Mouse (Mus musculus) erythroblast, adult 5-6 weeks (primary cell): Measurements from ENCODE around the gene Hspb6. TPM values are rescaled to one million over a fixed set of nuclear protein-coding genes. Genes with fewer than 3 reads are reported as not detected.

Source experiments
- ATAC-seq: replicated peaks from 2 replicates; pipeline ENCODE4 v1.8.0; 2016; ENCODE audit warnings: moderate number of reproducible peaks, mild to moderate bottlenecking, moderate TSS enrichment, inconsistent platforms; ENCODE audit not compliant: poor library complexity, low FRiP score, severe bottlenecking
- total RNA-seq, 2 experiments: library from RNA; stranded (forward) in 1 of 2; stranded (reverse) in 1 of 2; fragments of 150-400 nt in 1 of 2; fragments of 200-764, 138-1000 nt in 1 of 2; gene quantifications; 2 replicates each; pipeline versions ENCODE4 v1.2.3 to v1.2.4; 2015 to 2017; ENCODE audit warnings: low replicate concordance in 2 of 2

Gene Hspb6
- total RNA-seq, 2 experiments from 2014 or later = 3.9 to 19.4 TPM

DNA sequence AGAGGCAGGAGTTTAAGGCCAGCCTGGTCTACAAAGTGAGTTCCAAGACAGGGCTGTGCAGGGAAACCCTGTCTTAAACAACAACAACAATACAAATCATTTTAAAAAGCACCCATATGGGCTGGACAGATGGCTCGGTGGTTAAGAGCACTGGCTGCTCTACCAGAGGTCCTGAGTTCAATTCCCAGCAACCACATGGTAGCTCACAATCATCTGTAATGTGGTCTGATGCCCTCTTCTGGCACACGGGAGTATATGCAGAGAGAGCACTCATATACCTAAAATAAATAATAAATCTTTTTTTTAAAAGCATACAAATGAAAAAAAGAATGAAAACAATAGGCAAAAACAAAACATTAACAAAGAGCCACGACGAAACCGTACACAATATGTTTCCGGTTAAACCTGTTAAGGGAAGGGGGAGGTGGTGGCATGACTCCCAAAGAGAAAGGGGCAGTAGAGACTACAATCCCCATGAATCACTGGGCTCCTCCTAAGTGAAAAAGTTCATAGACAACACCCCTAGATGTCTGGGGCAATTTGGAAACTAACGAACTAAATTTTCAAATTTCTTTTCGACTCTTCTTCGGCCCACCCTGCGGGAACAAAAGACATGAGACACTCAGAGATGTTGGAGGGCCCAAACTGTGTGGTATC is 405 bp upstream of the Hspb6 start:
- ATAC-seq = peak; percentile 59

DNA sequence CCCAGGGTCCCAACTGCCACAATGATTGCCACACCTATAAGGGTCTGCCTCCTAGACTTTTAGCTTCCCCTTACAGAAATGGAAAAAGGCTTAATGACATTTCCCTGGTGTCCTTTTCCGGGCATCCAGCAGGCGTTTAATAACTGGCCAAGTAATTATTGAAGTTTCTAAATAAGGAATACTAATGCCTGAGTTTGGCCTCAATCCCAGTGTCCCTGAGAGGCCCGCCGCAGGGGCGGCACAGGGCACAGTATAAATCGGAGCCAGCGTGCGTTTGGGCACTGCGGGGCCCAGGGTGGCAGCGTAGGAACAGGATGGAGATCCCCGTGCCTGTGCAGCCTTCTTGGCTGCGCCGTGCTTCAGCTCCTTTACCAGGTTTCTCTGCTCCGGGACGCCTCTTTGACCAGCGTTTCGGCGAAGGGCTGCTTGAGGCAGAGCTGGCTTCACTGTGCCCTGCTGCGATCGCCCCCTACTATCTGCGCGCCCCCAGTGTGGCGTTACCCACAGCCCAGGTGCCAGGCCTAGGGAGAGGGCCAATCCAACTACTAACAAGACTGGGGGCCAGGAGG is 1.1 kb downstream of the Hspb6 start:
- ATAC-seq = peak; percentile 19; the same call in 1 of the 2 replicates

DNA sequence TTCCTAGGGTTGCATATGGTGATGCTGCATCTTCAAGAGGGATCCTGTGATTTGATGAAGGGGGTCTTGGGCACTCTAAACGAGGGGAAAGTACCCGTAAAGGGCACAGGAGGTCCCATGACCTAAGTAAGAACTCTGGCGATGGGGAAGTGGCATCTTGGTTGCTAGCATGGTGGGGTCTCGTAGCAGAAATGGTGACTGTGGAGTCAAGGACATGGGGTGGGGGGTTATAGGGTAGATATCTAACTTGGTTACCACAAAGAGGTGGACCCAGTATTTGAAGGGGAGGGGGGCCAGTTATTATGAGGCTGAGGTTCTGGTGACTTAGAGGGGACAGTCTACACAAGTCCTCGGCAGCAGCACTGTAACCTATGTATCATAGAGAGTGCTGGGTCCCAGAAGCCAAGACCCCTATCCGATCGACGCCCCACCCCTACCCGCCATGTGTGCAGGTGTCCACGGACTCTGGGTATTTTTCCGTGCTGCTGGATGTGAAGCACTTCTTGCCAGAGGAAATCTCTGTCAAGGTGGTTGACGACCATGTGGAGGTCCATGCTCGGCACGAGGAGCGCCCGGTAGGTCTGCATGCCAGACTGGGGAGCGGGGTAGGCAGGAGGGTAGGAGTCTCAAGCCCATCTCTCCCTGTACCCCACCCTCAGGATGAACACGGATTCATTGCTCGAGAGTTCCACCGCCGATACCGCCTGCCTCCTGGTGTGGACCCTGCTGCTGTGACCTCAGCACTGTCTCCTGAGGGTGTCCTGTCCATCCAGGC is 2.0 kb downstream of the Hspb6 start:
- no peak for ATAC-seq

DNA sequence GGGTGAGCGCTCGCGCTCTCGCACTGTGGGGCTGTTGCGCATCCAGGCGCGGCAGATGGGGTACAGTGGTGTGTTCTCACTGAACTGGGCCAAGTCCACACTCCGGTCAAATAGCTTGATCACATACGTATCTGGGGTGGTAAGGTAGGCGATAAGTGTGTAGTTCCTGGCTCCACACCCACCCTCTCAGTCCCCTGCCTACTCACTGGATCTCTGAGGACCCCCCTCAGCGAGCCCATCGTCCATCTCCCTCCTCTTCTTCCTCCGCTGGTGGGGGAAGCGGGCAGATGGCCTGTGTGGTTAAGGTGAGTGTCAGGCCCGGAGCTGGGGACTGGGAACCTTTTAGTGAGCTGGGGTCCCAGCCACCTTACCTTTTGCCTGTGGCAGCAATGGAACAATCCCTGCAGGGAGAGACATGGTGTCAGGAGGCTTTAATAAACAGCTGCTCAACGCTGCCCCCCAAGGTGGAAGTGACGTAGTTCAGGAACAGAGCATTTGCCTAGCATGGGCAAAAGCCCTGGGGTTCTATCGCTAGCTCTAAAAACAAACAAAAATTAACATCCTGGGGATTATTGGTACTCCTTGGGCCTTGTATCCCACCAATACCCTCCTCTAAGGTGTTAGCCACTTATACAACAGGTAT is 5.0 kb downstream of the Hspb6 start:
- ATAC-seq = no peak

DNA sequence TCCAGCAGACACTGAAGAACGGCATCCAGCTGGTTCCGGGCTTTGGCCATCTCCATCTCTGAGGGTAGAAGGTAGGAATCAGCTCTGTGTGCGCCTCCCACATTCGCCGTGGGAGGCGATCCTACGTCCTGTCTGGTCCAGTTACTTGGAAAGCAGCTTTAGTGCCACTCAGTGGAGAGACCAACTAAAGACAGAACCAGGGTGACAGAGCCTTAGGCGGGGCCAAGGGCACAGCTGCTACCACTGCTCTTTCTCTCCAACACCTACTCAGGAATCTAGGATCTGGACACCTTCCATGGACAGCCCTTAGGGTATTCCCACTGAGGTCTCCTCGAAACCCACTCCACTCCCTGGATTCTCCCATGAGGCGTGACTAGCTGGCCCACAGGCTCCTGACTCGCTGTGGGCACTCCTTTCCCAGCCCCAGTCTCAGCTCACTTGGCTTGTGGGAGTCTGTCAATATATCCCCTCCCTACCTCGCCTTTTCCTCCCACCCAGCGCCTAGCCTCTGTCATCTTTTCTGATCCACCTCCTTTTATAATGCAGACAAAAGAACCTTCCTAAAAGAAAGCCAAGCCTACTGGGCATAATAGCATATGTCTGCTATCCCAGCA is 6.0 kb downstream of the Hspb6 start:
- no peak for ATAC-seq

DNA sequence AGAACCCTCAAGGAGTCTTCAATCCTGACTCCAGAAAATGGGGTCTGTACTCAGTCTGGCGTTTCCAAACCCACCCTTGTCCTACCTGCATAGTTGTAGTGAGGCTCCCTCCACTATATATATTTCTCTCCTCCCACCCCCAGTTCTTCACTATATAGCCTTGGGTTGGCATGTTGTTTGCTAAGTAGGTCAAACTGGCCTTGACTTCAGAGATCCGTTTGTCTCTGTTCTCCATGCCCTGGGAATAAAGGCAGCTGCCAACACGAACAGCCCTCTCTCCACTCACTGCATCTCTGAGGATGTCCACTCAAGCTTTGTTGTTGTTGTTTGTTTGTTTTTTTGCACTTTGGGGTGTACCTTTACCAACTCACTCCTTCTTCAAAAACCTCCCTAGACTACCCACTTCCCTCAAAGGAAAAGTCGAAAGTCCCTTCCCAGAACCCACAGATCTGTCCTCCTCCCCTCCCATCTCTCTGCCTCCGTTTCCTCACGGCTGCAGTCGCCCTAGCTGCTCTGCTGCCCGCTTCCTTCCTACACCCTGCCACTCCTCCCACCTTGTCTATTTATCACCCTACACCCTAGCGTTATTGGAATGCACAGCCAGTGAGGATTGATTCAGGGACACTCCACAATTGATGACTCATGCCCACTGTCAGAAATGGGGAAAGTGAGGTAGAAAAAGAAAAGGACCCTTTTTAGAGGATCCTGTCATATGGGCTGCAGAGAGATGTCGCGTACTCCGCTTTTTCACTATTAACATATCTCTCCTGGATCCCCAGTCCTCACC is 6.9 kb downstream of the Hspb6 start:
- peak; percentile 50 for ATAC-seq

DNA sequence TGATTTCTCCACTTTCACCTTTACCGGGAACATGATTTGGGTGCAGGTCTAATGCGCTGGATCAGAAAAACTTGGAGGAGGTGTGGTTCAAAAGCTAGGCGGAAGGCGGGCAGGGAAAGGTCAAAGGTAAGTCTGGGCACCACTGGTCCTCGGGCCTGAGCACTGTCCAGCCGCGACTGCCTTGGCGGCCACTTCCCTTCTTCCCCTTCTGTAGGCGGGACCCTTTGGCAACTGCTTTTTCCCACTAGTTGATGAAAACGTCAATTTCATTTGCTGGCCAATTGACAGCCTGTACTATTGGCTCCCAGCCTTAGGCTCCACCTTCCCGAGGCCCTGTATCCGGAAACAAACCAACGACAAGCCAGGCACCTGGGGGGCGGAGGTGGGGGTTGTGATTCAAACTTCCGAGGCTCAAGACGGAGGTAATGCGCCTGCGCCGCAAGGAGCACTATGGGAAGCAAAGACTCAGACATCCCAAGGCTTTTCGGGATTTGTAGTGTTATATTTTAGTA is 7.5 kb downstream of the Hspb6 start, which contains the start of gene Lin37:
TSS of gene Lin37 (minus strand) at position 396 of the 512 bp plus-strand sequence.
- peak; percentile 71 for ATAC-seq

DNA sequence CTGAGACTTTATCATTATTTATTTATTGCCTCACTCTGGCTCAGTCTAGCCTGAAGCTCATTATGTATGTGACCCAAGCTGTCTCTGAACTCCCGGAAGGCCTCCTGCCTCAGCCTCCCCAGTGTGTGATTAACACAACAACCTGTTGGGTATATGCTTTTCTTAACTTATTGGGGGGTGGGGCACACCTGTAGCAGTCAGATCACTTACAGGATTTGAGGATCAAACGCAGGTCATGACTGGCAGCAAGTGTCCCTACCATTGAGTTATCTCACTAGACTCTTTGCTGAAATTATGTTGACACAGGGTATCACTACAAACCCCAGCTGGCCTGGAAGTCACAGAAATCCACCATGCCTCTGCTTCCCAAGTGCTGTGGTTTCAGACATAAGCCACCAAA is 8.3 kb downstream of the Hspb6 start:
- ATAC-seq = no peak

DNA sequence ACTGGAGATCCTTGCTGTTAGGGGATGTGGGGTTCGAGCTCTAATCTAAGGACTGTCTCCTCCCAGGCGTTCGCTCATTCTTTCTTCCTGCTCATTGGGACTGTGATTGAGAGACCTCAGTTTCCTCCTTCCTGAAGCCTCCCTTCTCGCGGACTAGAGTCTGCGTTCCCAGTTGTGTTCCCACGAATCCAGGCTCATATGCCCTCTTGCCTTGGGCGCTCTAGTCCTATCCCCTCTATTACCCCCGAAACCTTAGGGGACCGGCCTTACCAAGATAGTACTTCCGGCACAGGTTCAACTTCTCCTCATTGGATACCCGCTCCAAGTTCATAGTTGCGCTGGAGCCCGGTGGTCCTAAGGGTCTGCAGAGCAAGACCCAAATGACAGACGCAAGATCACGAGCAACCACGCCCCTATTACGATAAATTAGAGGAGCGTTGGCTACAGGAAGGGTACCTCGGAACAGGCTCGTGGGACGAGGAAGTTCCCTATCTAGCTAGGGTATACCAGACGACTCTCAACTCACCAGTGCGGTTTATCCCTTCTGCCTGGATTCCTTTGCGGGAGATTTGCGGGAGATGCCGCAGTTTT is 10.6 kb downstream of the Hspb6 start:
- peak; percentile 17 for ATAC-seq

DNA sequence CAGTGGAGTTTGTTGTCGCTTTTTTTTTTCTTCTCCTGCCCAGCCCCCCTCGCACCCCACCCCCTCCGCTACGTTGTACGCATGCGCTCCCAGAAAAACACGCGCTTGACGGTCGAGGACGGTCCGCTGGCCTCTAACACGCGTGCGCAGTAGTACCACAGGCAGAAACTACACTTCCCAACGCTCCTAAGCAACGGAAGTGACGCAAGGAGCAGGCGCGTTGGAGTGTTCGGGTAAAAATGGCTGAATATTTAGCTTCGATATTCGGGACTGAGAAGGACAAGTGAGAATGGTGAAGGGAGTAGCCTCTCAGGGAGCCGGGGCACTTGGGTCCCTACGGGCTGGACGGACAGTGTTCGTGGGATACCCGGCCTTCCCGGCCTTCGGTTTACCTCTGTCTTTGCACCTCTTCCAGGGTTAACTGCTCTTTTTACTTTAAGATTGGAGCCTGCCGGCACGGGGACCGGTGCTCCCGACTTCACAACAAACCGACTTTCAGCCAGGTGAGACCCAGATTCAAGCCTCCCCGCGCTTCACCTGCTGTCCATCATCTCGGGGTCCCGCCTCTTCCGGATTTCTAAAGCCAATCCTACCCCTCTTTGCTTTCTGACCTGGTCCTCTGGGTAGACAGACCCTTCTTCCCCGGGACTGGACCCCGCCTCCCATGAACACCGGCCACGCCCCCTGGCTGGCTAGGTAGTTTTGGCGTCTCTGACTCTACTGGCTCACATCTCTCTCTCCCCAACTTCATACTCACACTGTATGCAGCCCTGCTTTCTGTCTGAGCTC is 11.3 kb downstream of the Hspb6 start, which contains the start of the genes U2af1l4, Gm49396 and Psenen:
TSS of gene U2af1l4 (plus strand) at position 185 of the 789 bp plus-strand sequence.
TSS of gene Gm49396 (plus strand) at position 228 of the 789 bp plus-strand sequence.
TSS of gene Psenen (minus strand) at position 511 of the 789 bp plus-strand sequence.
- ATAC-seq = peak; percentile 75

DNA sequence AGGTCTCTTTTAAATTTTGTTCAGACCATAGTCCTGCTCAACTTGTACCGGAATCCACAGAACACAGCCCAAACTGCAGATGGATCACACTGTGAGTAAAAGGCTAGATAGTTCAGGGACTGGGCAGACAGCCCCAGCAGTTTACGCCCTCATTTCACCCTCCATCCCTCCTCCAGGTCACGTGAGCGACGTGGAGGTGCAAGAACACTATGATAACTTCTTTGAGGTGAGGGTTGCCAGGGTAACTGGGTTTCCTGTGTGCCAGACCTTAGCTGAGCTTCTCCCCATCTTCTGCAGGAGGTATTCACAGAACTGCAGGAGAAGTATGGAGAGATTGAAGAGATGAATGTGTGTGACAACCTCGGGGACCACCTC is 11.9 kb downstream of the Hspb6 start:
- ATAC-seq = peak; percentile 16

DNA sequence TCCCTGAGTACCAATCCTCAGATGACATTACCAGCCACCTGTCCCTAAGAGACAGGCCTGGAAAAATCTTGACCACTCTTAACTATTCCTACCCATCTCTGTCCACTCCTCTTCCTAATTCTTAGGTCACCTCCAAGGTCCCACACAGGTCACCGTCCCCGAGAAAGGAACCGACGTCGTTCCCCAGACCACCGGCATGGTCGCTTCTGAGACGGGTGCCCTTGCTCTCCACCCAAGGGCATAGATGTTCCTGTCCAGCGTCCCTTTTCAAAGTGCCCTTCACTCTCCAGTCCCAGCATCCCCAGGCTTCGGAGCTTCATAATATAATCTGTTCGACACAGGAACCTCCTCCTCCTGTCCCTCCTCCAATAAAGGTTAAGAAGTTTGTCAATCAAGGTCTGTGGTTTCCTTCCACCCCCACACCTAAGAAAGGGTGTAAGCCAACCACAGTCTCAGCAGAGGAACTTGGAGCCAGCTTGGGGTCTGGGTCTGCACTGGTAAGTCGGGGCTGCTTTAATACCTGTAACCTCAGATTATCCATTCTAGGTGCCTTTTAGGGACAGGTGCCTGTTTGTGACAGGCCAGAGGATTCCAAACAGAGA is 13.1 kb downstream of the Hspb6 start, which contains the start of gene Igflr1:
TSS of gene Igflr1 (plus strand) at position 458 of the 602 bp plus-strand sequence.
- no peak for ATAC-seq

DNA sequence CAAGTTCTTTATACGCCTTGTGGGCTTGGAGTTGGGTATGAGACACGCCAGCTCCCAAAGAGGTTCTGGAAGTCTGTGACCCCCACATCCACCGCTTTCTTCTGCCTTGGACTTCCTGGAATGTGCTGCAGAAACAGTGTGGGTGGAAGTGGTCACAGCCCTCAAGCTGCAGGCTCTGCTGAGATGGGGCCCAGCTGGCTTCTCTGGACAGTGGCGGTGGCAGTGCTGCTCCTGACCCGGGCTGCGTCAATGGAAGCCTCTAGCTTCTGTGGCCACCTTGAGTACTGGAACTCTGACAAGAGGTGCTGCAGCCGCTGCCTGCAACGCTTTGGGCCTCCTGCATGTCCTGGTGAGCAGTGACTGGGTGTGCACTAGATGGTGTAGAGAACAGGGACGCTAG is 14.1 kb downstream of the Hspb6 start:
- no peak for ATAC-seq

DNA sequence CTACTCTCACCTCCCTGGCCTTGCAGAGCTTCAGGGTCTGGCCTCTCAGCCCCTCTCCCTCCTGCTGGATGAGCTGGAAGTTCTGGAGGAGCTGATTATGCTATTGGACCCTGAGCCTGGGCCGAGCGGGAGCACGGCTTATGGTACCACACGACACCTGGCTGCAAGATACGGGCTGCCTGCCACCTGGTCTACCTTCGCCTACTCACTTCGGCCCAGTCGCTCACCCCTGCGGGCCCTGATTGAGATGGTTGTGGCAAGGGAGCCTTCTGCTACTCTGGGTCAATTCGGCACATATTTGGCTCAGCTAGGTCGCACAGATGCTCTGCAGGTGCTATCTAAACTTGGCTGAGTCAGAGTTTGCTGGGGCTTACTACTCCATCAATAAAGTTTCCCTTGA is 15.6 kb downstream of the Hspb6 start:
- no peak for ATAC-seq

DNA sequence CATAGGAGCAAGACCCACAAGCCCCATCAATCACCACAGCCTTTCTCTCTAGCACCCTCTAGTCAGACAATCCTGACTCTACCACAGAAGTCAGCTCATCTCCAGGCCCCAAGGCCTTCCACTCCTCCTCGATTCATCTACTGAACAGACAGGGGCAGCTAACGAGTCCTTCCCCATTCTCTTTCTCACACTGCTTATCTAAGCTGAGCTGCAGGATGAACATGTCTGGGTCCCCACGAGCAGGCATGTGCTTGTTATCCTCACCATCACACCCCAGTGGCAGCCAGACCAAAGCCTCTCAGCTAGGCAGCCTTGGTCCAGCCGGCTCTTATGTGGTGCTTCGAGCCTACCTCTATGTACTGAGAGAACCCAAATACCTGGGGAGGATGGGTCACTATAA is 20.4 kb downstream of the Hspb6 start:
- peak; percentile 48 for ATAC-seq

DNA sequence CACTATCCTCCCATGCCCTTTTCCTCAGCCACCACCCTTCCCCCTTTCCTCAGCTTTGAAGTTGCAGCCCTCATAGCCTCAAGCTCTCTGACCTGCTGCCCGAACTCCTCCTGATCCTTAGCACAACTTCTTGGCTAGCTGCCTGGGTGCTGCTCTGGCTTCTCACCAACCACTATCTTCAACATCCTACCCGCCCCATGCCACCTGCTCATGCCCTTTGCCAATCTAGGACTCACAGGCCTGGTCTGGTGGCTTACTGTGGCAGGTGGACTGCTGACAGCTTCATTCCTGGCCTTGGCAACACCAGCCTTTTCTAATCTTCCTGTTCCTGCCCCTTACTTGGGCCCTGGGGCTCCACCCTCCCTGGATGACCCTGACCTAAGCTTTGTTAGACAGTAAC is 21.0 kb downstream of the Hspb6 start:
- ATAC-seq = peak; percentile 89

DNA sequence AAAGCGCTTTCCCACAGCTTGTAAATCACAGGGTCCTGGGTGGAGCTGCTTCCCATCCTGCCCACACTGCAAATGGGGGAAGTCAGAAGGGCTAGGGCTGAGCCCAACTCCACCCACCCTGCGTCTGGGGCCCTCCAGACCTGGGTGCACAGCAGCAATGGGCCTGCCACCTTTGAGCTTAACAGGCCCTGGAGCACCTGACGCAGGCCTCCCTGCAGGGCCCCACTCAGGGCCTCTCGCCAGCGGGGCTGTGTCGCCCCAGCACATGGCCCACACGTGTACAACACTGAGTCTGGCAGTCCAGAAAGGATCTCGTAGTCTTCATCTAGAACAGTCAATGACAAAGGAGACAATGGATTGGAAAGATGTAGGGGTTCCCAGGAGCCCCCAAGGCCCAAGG is 28.0 kb downstream of the Hspb6 start:
- ATAC-seq = no peak
